Mouse (Mus musculus): Measurements from ENCODE around the gene Rell1. TPM values are rescaled to one million over a fixed set of nuclear protein-coding genes. Genes with fewer than 3 reads are reported as not detected.

The Rell1 gene
- polyA plus RNA-seq, 1 experiment from 2014 or later = 8.7 TPM

DNA sequence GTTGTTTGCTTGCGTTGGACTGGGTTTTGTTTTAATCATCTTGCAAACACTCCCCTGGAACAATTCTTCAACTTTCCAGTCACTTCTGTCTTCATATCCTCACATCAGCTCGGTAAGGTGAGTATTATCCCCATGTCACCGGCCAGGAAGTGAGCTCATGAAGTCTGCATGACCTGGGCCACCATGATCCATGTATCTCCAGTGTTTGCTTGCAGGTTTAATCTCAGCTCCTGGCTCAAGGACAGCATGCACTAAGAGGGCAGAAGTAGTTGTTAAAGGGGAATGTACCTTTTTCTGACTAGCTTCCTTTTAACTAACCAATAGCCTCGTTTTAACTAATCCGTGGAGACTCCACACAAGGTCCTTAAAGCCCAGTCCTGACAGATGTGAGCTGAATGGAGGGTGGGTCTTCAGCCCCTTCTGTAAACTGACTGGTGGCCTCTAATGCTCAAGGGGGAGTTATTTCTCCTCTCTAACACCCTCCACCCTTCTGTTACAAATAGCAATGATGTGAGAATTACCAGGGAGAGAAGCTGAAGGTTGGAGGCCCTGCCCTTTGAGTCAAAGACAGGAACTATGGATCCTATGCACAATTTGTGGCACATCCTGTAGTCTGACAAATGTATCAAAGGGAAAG is 897 bp upstream of the Rell1 start:
- Histone ChIP-seq H3K4me1 (replicated peaks) (peaks cover 12% of the 10 kb centered on the region), H3K27me3 (peaks cover 3% of the 10 kb centered on the region; the same call in 1 of the 2 replicates), H3K36me3 (no peaks in the 10 kb centered on the region), H3K9me3 (replicated peaks) (no peaks in the 10 kb centered on the region), H3K27ac (peak overlapping the region; percentile 61), H3K4me3 (peak overlapping the region; percentile 62), H3K4me2 (peak overlapping the region; percentile 93), H3K9ac (0 out of 2 replicates have a peak overlapping the region, but pooled peaks have one; percentile 36)
- no peak for ATAC-seq (replicated peaks; ENCODE audit: insufficient number of reproducible peaks, insufficient read depth, low FRiP score, low read depth)
- WGBS = 28% methylated on average over 5 of the region's 5 CpGs

DNA sequence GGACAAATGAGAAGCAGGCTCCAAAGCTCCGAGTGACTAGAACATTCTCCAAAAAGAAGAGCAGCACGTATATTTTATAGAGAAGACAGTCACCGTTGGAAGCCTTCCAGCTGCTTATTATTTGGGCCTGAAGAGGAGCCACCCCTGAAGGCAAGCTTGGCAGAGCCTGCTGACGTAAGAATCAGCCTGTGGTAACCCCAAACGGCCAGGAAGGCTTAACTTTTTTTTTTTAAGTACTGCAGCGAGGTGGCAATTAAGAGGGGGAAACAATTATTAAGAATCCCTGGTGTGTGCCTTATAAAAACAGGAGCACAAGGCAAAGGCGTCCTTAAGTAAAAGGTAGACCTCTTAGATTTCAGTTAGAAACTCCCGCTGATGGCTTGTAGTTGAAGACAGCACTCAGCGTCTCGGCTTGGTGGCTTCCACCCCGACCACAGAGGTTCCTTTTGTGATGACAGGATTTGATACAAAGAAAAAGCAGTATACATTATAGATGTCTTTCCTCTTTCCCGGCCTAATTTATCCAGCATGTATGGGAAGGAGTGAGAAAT is 1.0 kb downstream of the Rell1 start:
- 17% methylated on average over 12 of the region's 12 CpGs for WGBS
- peak overlapping the region; percentile 54; the same call in 1 of the 2 replicates for H3K27ac ChIP-seq

DNA sequence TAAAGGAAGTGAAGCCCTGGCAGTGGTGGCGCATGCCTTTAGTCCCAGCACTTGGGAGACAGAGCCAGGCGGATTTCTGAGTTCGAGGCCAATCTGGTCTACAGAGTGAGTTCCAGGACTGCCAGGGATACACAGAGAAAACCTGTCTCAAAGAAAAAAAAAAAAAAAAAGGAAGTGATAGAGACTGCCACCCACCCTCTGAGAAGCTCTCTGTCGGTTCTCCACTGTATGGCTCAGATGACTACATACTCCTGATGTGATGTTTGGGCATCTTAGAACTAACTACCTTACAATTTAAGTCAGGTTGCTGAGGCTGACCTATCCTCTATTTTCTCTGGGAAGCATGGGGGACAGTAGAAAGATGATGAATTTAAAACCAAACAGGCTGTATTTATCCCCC is 2.3 kb downstream of the Rell1 start:
- Histone ChIP-seq H3K36me3 (no peaks in the 10 kb centered on the region), H3K4me3 (no peak overlapping the region), H3K27ac (no peak overlapping the region), H3K27me3 (peaks cover 3% of the 10 kb centered on the region; the same call in 1 of the 2 replicates), H3K9ac (no peak overlapping the region), H3K4me2 (no peak overlapping the region), H3K4me1 (replicated peaks) (peaks cover 12% of the 10 kb centered on the region), H3K9me3 (replicated peaks) (no peaks in the 10 kb centered on the region)
- no peak for ATAC-seq (replicated peaks; ENCODE audit: insufficient number of reproducible peaks, insufficient read depth, low FRiP score, low read depth)
- WGBS = 67% methylated on average over 4 of the region's 4 CpGs

More for the DNA sequence above, 1.0 kb downstream of the Rell1 start:
- Histone ChIP-seq H3K4me1 (replicated peaks) (peaks cover 12% of the 10 kb centered on the region), H3K36me3 (no peaks in the 10 kb centered on the region), H3K9ac (peak overlapping the region; percentile 68), H3K27me3 (peaks cover 3% of the 10 kb centered on the region; the same call in 1 of the 2 replicates), H3K4me3 (peak overlapping the region; percentile 62), H3K4me2 (peak overlapping the region; percentile 93), H3K9me3 (replicated peaks) (no peaks in the 10 kb centered on the region)
- no peak for ATAC-seq (replicated peaks; ENCODE audit: insufficient number of reproducible peaks, insufficient read depth, low FRiP score, low read depth)

DNA sequence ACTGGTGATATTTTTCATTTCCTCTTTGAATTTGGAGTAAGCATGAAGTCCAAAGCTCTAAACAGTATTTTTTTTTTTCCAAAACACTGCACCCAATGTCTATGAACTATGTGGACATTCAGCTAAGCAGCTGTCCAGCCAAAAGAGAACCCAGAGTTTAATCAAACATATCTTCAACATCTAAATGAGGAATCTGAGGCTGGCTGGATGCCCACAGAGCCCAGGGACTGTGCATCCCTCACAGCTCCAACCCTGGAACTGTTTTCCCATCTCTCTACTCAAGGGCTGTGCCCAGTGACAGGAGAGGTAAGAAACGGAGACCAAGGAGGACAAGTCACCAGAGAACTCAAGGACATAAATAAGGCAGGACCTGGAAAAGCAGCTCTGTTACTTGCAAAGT is 2.8 kb downstream of the Rell1 start:
- WGBS = 70% methylated on average over 1 of the region's 1 CpGs
- Histone ChIP-seq H3K27me3 (peaks cover 3% of the 10 kb centered on the region; the same call in 1 of the 2 replicates), H3K9me3 (replicated peaks) (no peaks in the 10 kb centered on the region), H3K9ac (no peak overlapping the region), H3K36me3 (no peaks in the 10 kb centered on the region), H3K4me3 (no peak overlapping the region), H3K27ac (no peak overlapping the region), H3K4me1 (replicated peaks) (peaks cover 12% of the 10 kb centered on the region), H3K4me2 (no peak overlapping the region)
- no peak for ATAC-seq (replicated peaks; ENCODE audit: insufficient number of reproducible peaks, insufficient read depth, low FRiP score, low read depth)

DNA sequence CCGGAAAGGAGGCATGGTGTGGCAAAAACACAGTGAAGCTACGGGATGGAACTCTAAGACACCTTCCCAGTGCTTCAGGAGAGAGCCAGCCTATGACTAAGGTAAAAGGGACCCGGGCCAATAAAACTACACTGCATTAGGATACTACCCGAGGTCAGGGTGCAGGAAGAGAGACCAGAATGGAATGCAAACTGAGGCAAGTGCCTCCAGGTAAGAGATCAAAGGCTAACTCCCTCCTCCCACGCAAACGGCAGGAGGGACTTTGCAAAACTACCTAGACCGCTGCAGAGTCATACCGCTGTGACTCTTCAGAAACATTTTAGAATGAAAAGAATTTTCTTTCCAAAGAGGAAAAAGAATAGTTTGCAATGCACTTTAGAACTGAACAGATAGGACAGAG is 4.1 kb downstream of the Rell1 start:
- no peak for ATAC-seq (replicated peaks; ENCODE audit: insufficient number of reproducible peaks, insufficient read depth, low FRiP score, low read depth)
- H3K4me2 ChIP-seq = no peak overlapping the region

DNA sequence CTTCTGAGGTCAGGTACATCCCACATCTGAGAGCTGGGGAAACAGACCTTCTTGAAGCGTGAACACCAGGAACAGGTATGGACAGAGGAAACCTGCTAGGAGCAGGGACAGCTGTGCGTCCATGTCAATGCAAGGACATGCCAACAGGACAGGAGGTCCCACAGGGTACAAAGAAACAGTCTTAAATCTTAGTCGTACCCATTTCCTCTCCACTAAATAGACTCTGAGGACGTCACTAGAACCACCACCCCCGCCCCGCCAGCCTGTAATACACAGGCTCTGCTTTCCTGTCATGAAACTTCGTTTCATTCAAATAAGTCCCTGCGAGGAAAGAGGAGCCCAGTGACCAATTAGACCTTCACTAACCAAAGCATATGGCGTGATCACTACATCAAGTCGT is 7.0 kb downstream of the Rell1 start:
- Histone ChIP-seq H3K9me3 (replicated peaks) (no peaks in the 10 kb centered on the region), H3K9ac (no peak overlapping the region), H3K36me3 (no peaks in the 10 kb centered on the region), H3K27me3 (no peaks in the 10 kb centered on the region), H3K4me2 (no peak overlapping the region), H3K4me3 (no peak overlapping the region), H3K27ac (no peak overlapping the region), H3K4me1 (replicated peaks) (no peaks in the 10 kb centered on the region; the same call in 1 of the 2 replicates)
- WGBS = 82% methylated on average over 10 of the region's 10 CpGs
- ATAC-seq (replicated peaks; ENCODE audit: insufficient number of reproducible peaks, insufficient read depth, low FRiP score, low read depth) = no peak

More for the DNA sequence above, 4.1 kb downstream of the Rell1 start:
- Histone ChIP-seq H3K9ac (no peak overlapping the region), H3K27me3 (peaks cover 3% of the 10 kb centered on the region; the same call in 1 of the 2 replicates), H3K4me1 (replicated peaks) (peaks cover 8% of the 10 kb centered on the region), H3K27ac (no peak overlapping the region), H3K36me3 (no peaks in the 10 kb centered on the region), H3K4me3 (no peak overlapping the region), H3K9me3 (replicated peaks) (no peaks in the 10 kb centered on the region)
- WGBS = 61% methylated on average over 8 of the region's 8 CpGs

DNA sequence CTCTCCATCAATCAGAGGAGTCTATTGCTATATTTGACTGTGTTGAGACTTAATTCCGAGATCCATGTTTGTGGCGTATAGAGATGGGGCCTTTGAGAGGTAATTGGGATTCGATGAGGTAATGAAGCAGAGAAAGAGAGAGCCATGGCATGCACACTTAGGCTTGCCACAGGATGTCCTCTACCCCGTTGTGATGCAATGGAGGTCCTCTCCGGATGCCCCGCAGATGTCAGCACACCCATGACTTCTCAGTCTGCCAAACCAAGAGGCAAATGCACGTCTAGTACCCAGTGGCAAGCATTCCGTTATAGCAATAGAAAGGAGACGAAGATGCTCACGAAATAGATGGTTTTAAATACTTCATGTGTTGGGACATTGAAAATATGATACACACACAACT is 8.1 kb downstream of the Rell1 start:
- H3K4me3 ChIP-seq = no peak overlapping the region
- no peaks in the 10 kb centered on the region for H3K36me3 ChIP-seq
- H3K4me2 ChIP-seq = no peak overlapping the region
- H3K9ac ChIP-seq = no peak overlapping the region
- no peak for ATAC-seq (replicated peaks; ENCODE audit: insufficient number of reproducible peaks, insufficient read depth, low FRiP score, low read depth)
- H3K27me3 ChIP-seq = no peaks in the 10 kb centered on the region
- H3K9me3 ChIP-seq (replicated peaks) = no peaks in the 10 kb centered on the region
- H3K27ac ChIP-seq = no peak overlapping the region
- no peaks in the 10 kb centered on the region for H3K4me1 ChIP-seq (replicated peaks)
- WGBS = 90% methylated on average over 10 of the region's 10 CpGs

DNA sequence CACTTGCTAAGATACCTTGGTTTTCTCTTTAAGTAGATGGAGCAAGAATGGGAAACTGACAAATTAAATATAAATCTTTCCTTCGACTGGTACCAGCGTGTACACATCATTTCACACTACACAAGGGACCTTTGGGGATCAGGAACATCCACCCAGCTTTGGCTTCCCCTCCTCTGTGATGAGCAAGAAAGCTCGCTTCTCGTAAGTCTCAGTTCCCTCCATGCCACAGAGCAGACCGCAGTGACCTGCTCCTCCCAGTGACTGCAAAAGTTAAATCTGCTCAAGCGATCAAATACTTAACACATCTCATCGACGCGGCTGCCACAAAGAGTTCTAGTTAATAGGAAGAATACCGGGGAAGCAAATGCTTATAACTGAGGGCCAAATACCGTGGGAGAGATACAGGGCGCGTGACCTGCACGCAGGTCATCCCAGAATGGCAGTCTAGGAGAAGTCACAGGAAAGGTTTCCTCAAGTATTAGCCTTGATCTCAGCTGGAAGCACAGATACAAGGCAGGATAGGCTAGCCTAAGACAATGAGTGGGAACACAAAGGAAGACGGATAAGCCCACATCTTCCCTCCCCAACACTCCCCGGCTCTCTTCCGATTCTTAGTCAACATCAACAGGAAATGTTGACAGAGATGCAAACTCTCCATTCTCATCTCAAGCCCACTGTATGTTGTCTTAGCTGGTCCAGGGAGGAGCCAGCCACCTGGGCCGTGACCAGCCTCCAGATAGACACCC is 9.6 kb downstream of the Rell1 start:
- no peak for ATAC-seq (replicated peaks; ENCODE audit: insufficient number of reproducible peaks, insufficient read depth, low FRiP score, low read depth)
- Histone ChIP-seq H3K9me3 (replicated peaks) (no peaks in the 10 kb centered on the region), H3K27ac (no peak overlapping the region), H3K4me2 (no peak overlapping the region), H3K27me3 (no peaks in the 10 kb centered on the region), H3K36me3 (no peaks in the 10 kb centered on the region), H3K4me1 (replicated peaks) (no peaks in the 10 kb centered on the region), H3K4me3 (no peak overlapping the region), H3K9ac (no peak overlapping the region)
- 69% methylated on average over 18 of the region's 18 CpGs for WGBS

DNA sequence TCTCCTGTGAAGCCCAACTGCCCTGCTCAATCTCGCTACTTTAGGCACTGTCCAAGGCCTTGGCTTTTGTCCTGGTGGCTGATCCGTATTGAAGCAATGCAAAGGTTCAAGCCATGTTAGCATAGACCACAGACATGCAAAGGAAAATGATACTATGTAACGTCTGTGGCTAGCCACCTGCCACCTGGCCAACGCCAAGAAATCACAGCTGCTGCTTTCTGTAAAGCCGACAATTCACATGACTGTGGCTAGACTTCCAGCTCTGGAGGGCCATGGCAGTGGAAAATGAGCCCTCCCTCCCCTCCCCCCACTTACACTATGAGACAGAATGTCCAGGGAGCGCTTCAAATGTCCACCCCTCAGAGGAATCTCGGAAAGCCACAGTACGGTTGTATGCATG is 11.1 kb downstream of the Rell1 start:
- Histone ChIP-seq H3K27me3 (no peaks in the 10 kb centered on the region), H3K4me2 (no peak overlapping the region), H3K4me3 (no peak overlapping the region), H3K4me1 (replicated peaks) (no peaks in the 10 kb centered on the region), H3K36me3 (no peaks in the 10 kb centered on the region), H3K9me3 (replicated peaks) (no peaks in the 10 kb centered on the region), H3K27ac (no peak overlapping the region), H3K9ac (no peak overlapping the region)
- 75% methylated on average over 8 of the region's 8 CpGs for WGBS
- no peak for ATAC-seq (replicated peaks; ENCODE audit: insufficient number of reproducible peaks, insufficient read depth, low FRiP score, low read depth)

DNA sequence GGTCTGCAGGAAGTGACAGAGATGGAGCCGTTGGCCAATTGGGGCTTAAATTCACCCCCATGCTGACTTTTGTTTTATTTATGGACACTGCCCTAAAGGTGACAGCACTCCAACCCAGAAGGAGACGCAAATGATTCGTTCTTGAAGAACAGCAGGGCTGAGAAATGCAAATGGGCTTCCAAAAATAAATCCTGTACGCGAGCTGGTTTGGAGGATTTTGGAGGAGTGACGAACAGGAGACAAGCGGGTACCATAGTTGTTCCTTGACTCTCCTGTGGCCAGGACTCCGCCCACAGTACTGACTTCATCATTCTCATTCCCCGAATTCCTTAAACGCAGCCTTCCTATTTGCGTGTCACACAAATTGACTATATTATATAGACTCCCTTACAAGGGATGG is 12.3 kb downstream of the Rell1 start:
- no peak for ATAC-seq (replicated peaks; ENCODE audit: insufficient number of reproducible peaks, insufficient read depth, low FRiP score, low read depth)
- no peak overlapping the region for H3K9ac ChIP-seq
- 75% methylated on average over 11 of the region's 11 CpGs for WGBS

DNA sequence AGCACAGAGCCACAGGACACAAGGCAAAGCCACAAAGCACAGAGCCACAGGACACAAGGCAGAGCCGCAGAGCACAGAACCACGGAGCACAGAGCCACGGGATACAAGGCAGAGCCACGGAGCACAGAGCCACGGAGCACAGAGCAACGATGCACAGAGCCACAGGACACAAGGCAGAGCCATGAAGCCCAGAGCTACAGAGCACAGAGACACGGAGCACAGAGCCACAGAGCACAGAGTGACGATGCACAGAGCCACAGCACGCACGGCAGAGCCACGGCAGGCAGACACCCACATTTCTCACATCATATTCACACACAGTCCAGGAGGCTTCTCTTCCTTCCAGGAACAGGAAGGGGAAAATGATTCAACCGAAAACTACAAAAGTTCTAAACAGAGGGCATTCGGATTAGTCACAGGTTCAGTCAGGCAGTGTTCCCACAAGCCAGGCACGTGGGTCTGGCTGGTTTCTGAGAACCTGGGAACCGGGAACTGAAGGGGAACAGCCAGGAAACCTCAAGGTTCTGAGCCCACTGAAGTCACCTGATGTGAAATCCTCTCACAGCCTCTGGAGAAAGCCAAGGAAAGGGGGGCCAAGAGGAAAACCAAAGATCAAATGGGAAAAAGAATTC is 15.2 kb downstream of the Rell1 start:
- no peak for ATAC-seq (replicated peaks; ENCODE audit: insufficient number of reproducible peaks, insufficient read depth, low FRiP score, low read depth)
- H3K4me2 ChIP-seq = no peak overlapping the region
- H3K4me1 ChIP-seq (replicated peaks) = peaks cover 8% of the 10 kb centered on the region
- no peak overlapping the region for H3K9ac ChIP-seq
- WGBS = 71% methylated on average over 15 of the region's 15 CpGs
- no peak overlapping the region for H3K4me3 ChIP-seq
- H3K9me3 ChIP-seq (replicated peaks) = no peaks in the 10 kb centered on the region
- H3K27ac ChIP-seq = no peak overlapping the region
- H3K36me3 ChIP-seq = no peaks in the 10 kb centered on the region
- no peaks in the 10 kb centered on the region for H3K27me3 ChIP-seq

More for the DNA sequence above, 12.3 kb downstream of the Rell1 start:
- H3K36me3 ChIP-seq = no peaks in the 10 kb centered on the region
- no peak overlapping the region for H3K27ac ChIP-seq
- peaks cover 6% of the 10 kb centered on the region for H3K4me1 ChIP-seq (replicated peaks)
- no peak overlapping the region for H3K4me3 ChIP-seq
- 0 out of 2 replicates have a peak overlapping the region, but pooled peaks have one; percentile 2 for H3K4me2 ChIP-seq
- no peaks in the 10 kb centered on the region for H3K27me3 ChIP-seq
- no peaks in the 10 kb centered on the region for H3K9me3 ChIP-seq (replicated peaks)
